In the genomic region with DNA sequence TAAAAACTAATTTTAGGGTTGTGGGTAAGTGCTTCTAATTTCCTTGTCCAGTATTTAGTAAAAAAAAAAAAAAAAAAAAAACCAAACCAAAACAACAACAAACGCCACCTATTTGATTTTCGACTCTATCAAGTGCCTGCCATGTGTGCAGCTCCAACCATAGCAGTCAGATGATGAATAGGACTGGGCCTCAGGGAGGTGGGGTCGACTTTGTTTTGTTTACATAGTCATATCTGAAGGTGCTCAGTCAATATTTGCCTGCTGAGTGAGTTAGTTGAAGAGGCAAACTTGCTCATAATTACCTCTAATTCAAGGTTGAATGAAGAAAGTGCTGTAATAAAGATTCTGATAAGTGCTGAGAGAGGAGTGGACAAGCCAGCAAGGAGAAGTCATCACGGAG, we compare ENCODE assay signal across 20 mouse cellular contexts.
"Had no signal": no experiment of that assay in that cellular context is flagged by ENCODE, and none has a peak within 500 bp of the region (broad histone marks: within the 10 kb centered on the region; RNA-seq: fewer than 3 reads in every experiment).

No protein-coding gene starts in this region.

- H3K4me2 ChIP-seq: midbrain, embryonic 13.5 days; neural tube, embryonic 13.5 days had no signal

- H3K27ac ChIP-seq: layer of hippocampus, adult 2 months; left cerebral cortex, adult 2 months; liver, embryonic 14.5 days; macrophage; midbrain, embryonic 10.5 days; midbrain, embryonic 13.5 days; neural tube, embryonic 13.5 days had no signal

- H3K4me3 ChIP-seq: layer of hippocampus, adult 2 months; left cerebral cortex, adult 2 months; megakaryocyte, embryonic 14.5 days; midbrain, embryonic 10.5 days; midbrain, embryonic 13.5 days; myocyte; neural tube, embryonic 13.5 days had no signal

- H3K36me3 ChIP-seq: midbrain, embryonic 10.5 days; midbrain, embryonic 13.5 days; neural tube, embryonic 13.5 days had no signal

- H3K9me3 ChIP-seq: midbrain, embryonic 10.5 days; midbrain, embryonic 13.5 days; neural tube, embryonic 13.5 days had no signal

- H3K4me1 ChIP-seq: megakaryocyte, embryonic 14.5 days; midbrain, embryonic 10.5 days; midbrain, embryonic 13.5 days; neural tube, embryonic 13.5 days had no signal

- DNase-seq: kidney, adult 18-20 months; kidney, adult 9 months; kidney, postnatal 14 days; layer of hippocampus, postnatal 36 days; liver, postnatal 0 days; retina, postnatal 1 day; right cerebral cortex, postnatal 25 days; spleen, adult 18-20 months; thymus, postnatal 36 days had no signal

- ATAC-seq: hindbrain, embryonic 16.5 days; liver, postnatal 0 days; midbrain, embryonic 13.5 days; midbrain, embryonic 16.5 days had no signal

- H3K27me3 ChIP-seq: midbrain, embryonic 13.5 days had no signal

- H3K9ac ChIP-seq: liver, embryonic 14.5 days; liver, postnatal 0 days; midbrain, embryonic 13.5 days; neural tube, embryonic 13.5 days had no signal
